Mouse (Mus musculus): Measurements from ENCODE around the gene Iqgap1.

Iqgap1 gene

GRCm38 (mm10) chr7:80704066-80704465 lies 121.7 kb downstream of the Iqgap1 start:
- no peak for DNase-seq

- no peak for DNase-seq
These were observed 123.3 kb downstream of the Iqgap1 start for GRCm38 (mm10) chr7:80702510-80702909.

GRCm38 (mm10) chr7:80699709-80700108 lies 126.1 kb downstream of the Iqgap1 start:
- no peak for DNase-seq

GRCm38 (mm10) chr7:80698940-80699339 lies 126.8 kb downstream of the Iqgap1 start:
- no peak for DNase-seq

GRCm38 (mm10) chr7:80697859-80698258 lies 127.9 kb downstream of the Iqgap1 start:
- DNase-seq: no peak

GRCm38 (mm10) chr7:80696903-80697302 lies 128.9 kb downstream of the Iqgap1 start:
- DNase-seq: no peak

- DNase-seq: no peak
These were observed 129.4 kb downstream of the Iqgap1 start for GRCm38 (mm10) chr7:80696334-80696733.

GRCm38 (mm10) chr7:80692472-80692871 lies 133.3 kb downstream of the Iqgap1 start:
- no peak for DNase-seq

GRCm38 (mm10) chr7:80691131-80691530 lies 134.6 kb downstream of the Iqgap1 start:
- no peak for DNase-seq

GRCm38 (mm10) chr7:80689221-80689591 lies 136.6 kb downstream of the Iqgap1 start:
- no peak for DNase-seq

GRCm38 (mm10) chr7:80688556-80689220 lies 137.1 kb downstream of the Iqgap1 start, which contains the start of gene Crtc3:
TSS of gene Crtc3 (minus strand) at chr7:80688877.
- DNase-seq: peak; percentile 76 to 87

GRCm38 (mm10) chr7:80687721-80688555 lies 137.8 kb downstream of the Iqgap1 start:
- DNase-seq: peak; percentile 72 to 76

- DNase-seq: no peak
These were observed 140.1 kb downstream of the Iqgap1 start for GRCm38 (mm10) chr7:80685639-80686038.

- DNase-seq: no peak
These were observed 143.1 kb downstream of the Iqgap1 start for GRCm38 (mm10) chr7:80682630-80683029.

- no peak for DNase-seq
These were observed 145.4 kb downstream of the Iqgap1 start for GRCm38 (mm10) chr7:80680218-80680847.

GRCm38 (mm10) chr7:80672323-80672722 lies 153.5 kb downstream of the Iqgap1 start:
- DNase-seq: no peak

- DNase-seq: no peak
These were observed 154.9 kb downstream of the Iqgap1 start for GRCm38 (mm10) chr7:80670889-80671288.

- no peak for DNase-seq
These were observed 158.6 kb downstream of the Iqgap1 start for GRCm38 (mm10) chr7:80667190-80667589.

- DNase-seq: peak; percentile 48 to 74
These were observed 159.4 kb downstream of the Iqgap1 start for GRCm38 (mm10) chr7:80666198-80666915.
